Mouse (Mus musculus): ENCODE measurements at regions not wholly inside any gene's neighbourhood (a gene's known extent, or its start where the extent isn't known, plus 50 kb on each side); places are given as distances from the start of the nearest gene placed in this dataset.

- H3K9me3 ChIP-seq (replicated peaks; ENCODE audit: insufficient read depth, low read length), result no peaks in the 10 kb centered on the region
- no peaks in the 10 kb centered on the region for H3K79me2 ChIP-seq (ENCODE audit: control insufficient read depth, insufficient read depth, low read length, poor library complexity)
- H3K4me1 ChIP-seq (ENCODE audit: control insufficient read depth in 1 of 2, insufficient read depth in 2 of 2, low read length in 2 of 2), result no peaks in the 10 kb centered on the region
- H3K4me3 ChIP-seq (ENCODE audit: control insufficient read depth in 1 of 2, insufficient read depth in 1 of 2, low read depth in 2 of 2, low read length in 2 of 2), result no peak overlapping the region
- H3K9ac ChIP-seq (ENCODE audit: control insufficient read depth, low read depth, low read length, poor library complexity, severe bottlenecking), result no peak overlapping the region
- DNase-seq (ENCODE audit: low read depth, low spot score), result no peak
- TF ChIP-seq TCF12 (IDR thresholded peaks at IDR 0.05; ENCODE audit: low read depth, low read length), result no peak
- TF ChIP-seq BHLHE40 (IDR thresholded peaks at IDR 0.05; ENCODE audit: borderline replicate concordance, low read depth, low read length), result no peak
- no peak for TF ChIP-seq CHD2 (IDR thresholded peaks at IDR 0.05; ENCODE audit: low read length)
- no peak for TF ChIP-seq NELFE (IDR thresholded peaks at IDR 0.05; ENCODE audit: low read depth, low read length)
- no peak for TF ChIP-seq USF2 (IDR thresholded peaks at IDR 0.05; ENCODE audit: borderline replicate concordance in 1 of 2, insufficient read depth in 1 of 2, low read depth in 1 of 2, low read length in 2 of 2)
- TF ChIP-seq MAZ (IDR thresholded peaks at IDR 0.05; ENCODE audit: low read depth, low read length), result no peak
- TF ChIP-seq TBP (IDR thresholded peaks at IDR 0.05; ENCODE audit: low read depth, low read length), result no peak
- TF ChIP-seq JUND (IDR thresholded peaks at IDR 0.05; ENCODE audit: low read depth, low read length), result no peak
- no peak for TF ChIP-seq POLR2AphosphoS5 (IDR thresholded peaks at IDR 0.05; ENCODE audit: borderline replicate concordance, low read depth, low read length)
- no peak overlapping the region for H3K27ac ChIP-seq (ENCODE audit: control insufficient read depth, low read depth, low read length)
- no peaks in the 10 kb centered on the region for H3K36me3 ChIP-seq (ENCODE audit: control insufficient read depth in 1 of 2, insufficient read depth in 2 of 2, low read length in 2 of 2)
- peaks cover 3 to 6% of the 10 kb centered on the region in 2 experiments; a peak in 3 of 4 replicates for H3K27me3 ChIP-seq (ENCODE audit: control insufficient read depth in 1 of 2, insufficient read depth in 2 of 2, low read length in 2 of 2)
Observed at GRCm38 (mm10) chr5:90706350-90706749, 52.8 kb upstream of the Cxcl5 start.

GRCm38 (mm10) chr5:90703653-90704052, 55.5 kb upstream of the Cxcl5 start:
- Histone ChIP-seq H3K36me3 (ENCODE audit: control insufficient read depth in 1 of 2, insufficient read depth in 2 of 2, low read length in 2 of 2) (no peaks in the 10 kb centered on the region), H3K9ac (ENCODE audit: control insufficient read depth, low read depth, low read length, poor library complexity, severe bottlenecking) (no peak overlapping the region), H3K4me1 (ENCODE audit: control insufficient read depth in 1 of 2, insufficient read depth in 2 of 2, low read length in 2 of 2) (no peaks in the 10 kb centered on the region), H3K27me3 (ENCODE audit: control insufficient read depth in 1 of 2, insufficient read depth in 2 of 2, low read length in 2 of 2) (peaks cover 3 to 4% of the 10 kb centered on the region in 2 experiments; a peak in 3 of 4 replicates), H3K9me3 (replicated peaks; ENCODE audit: insufficient read depth, low read length) (no peaks in the 10 kb centered on the region), H3K4me3 (ENCODE audit: control insufficient read depth in 1 of 2, insufficient read depth in 1 of 2, low read depth in 2 of 2, low read length in 2 of 2) (no peak overlapping the region), H3K27ac (ENCODE audit: control insufficient read depth, low read depth, low read length) (no peak overlapping the region), H3K79me2 (ENCODE audit: control insufficient read depth, insufficient read depth, low read length, poor library complexity) (no peaks in the 10 kb centered on the region)
- DNase-seq (ENCODE audit: low read depth, low spot score), result no peak
- TF ChIP-seq CTCF (IDR thresholded peaks at IDR 0.05 in 2 of 3, conservative IDR thresholded peaks at IDR 0.05 in 1 of 3; ENCODE audit: control insufficient read depth in 1 of 3, insufficient read depth in 1 of 3, low read depth in 2 of 3, low read length in 3 of 3, poor library complexity in 1 of 3, severe bottlenecking in 1 of 3), result no peak
- TF ChIP-seq ZC3H11A (IDR thresholded peaks at IDR 0.05; ENCODE audit: low read depth, low read length), result no peak
- TF ChIP-seq NRF1 (IDR thresholded peaks at IDR 0.05; ENCODE audit: insufficient read depth, low read depth, low read length, poor library complexity, severe bottlenecking), result no peak
- no peak for TF ChIP-seq SMC3 (IDR thresholded peaks at IDR 0.05; ENCODE audit: low read depth, low read length)
- TF ChIP-seq POLR2A (IDR thresholded peaks at IDR 0.05; ENCODE audit: control insufficient read depth in 1 of 2, insufficient read depth in 1 of 2, low read depth in 1 of 2, low read length in 2 of 2, poor library complexity in 1 of 2), result no peak

GRCm38 (mm10) chr5:90700178-90700577, 59.0 kb upstream of the Cxcl5 start:
- Histone ChIP-seq H3K27ac (ENCODE audit: control insufficient read depth, low read depth, low read length) (no peak overlapping the region), H3K9ac (ENCODE audit: control insufficient read depth, low read depth, low read length, poor library complexity, severe bottlenecking) (no peak overlapping the region), H3K4me3 (ENCODE audit: control insufficient read depth in 1 of 2, insufficient read depth in 1 of 2, low read depth in 2 of 2, low read length in 2 of 2) (no peak overlapping the region), H3K79me2 (ENCODE audit: control insufficient read depth, insufficient read depth, low read length, poor library complexity) (no peaks in the 10 kb centered on the region), H3K4me1 (ENCODE audit: control insufficient read depth in 1 of 2, insufficient read depth in 2 of 2, low read length in 2 of 2) (no peaks in the 10 kb centered on the region), H3K9me3 (replicated peaks; ENCODE audit: insufficient read depth, low read length) (no peaks in the 10 kb centered on the region), H3K36me3 (ENCODE audit: control insufficient read depth in 1 of 2, insufficient read depth in 2 of 2, low read length in 2 of 2) (no peaks in the 10 kb centered on the region), H3K27me3 (ENCODE audit: control insufficient read depth in 1 of 2, insufficient read depth in 2 of 2, low read length in 2 of 2) (peaks cover 2 to 3% of the 10 kb centered on the region in 2 experiments; a peak in 2 of 4 replicates)
- DNase-seq (ENCODE audit: low read depth, low spot score), result no peak
- TF ChIP-seq KAT2A (conservative IDR thresholded peaks at IDR 0.05; ENCODE audit: low read depth, low read length), result no peak
- no peak for TF ChIP-seq USF2 (IDR thresholded peaks at IDR 0.05; ENCODE audit: borderline replicate concordance in 1 of 2, insufficient read depth in 1 of 2, low read depth in 1 of 2, low read length in 2 of 2)
- no peak for TF ChIP-seq ZC3H11A (IDR thresholded peaks at IDR 0.05; ENCODE audit: low read depth, low read length)
- no peak for TF ChIP-seq MEF2A (IDR thresholded peaks at IDR 0.05; ENCODE audit: extremely low read depth, insufficient replicate concordance, low read depth, low read length, poor library complexity, severe bottlenecking)
- TF ChIP-seq RAD21 (IDR thresholded peaks at IDR 0.05; ENCODE audit: low read depth, low read length), result no peak
- TF ChIP-seq NELFE (IDR thresholded peaks at IDR 0.05; ENCODE audit: low read depth, low read length), result no peak
- TF ChIP-seq USF1 (IDR thresholded peaks at IDR 0.05; ENCODE audit: low read depth, low read length), result no peak

All from MEL (cell line).